Mouse (Mus musculus): ENCODE data around the gene Slc41a2. TPM values are rescaled to one million over a fixed set of nuclear protein-coding genes. Genes with fewer than 3 reads are reported as not detected.

Gene Slc41a2
- polyA plus RNA-seq, 1 experiment from 2014 or later, result 0.42 TPM

- Histone ChIP-seq H3K4me1 (replicated peaks) (peaks cover 36% of the 10 kb centered on the region), H3K4me3 (no peak overlapping the region), H3K27me3 (ENCODE audit: insufficient read depth, poor library complexity, severe bottlenecking) (no peaks in the 10 kb centered on the region), H3K9me3 (peaks cover under 1% of the 10 kb centered on the region; the same call in 1 of the 2 replicates), H3K36me3 (no peaks in the 10 kb centered on the region), H3K27ac (0 out of 2 replicates have a peak overlapping the region, but pooled peaks have one; percentile 16)
- no peak for DNase-seq (ENCODE audit: low spot score)
- 84% methylated on average over 7 of the region's 7 CpGs for WGBS
Observed at GRCm38 (mm10) chr10:83184480-83185069, 153.1 kb downstream of the Slc41a2 start.

GRCm38 (mm10) chr10:83183634-83184479, 153.8 kb downstream of the Slc41a2 start:
- no peaks in the 10 kb centered on the region for H3K27me3 ChIP-seq (ENCODE audit: insufficient read depth, poor library complexity, severe bottlenecking)
- H3K4me3 ChIP-seq, result no peak overlapping the region
- no peak for DNase-seq (ENCODE audit: low spot score)
- no peaks in the 10 kb centered on the region for H3K36me3 ChIP-seq
- H3K4me1 ChIP-seq (replicated peaks), result peaks cover 36% of the 10 kb centered on the region
- no peak overlapping the region for H3K27ac ChIP-seq
- H3K9me3 ChIP-seq, result peaks cover 6% of the 10 kb centered on the region; the same call in 1 of the 2 replicates
- 76% methylated on average over 12 of the region's 12 CpGs for WGBS

- Histone ChIP-seq H3K27ac (no peak overlapping the region), H3K27me3 (ENCODE audit: insufficient read depth, poor library complexity, severe bottlenecking) (no peaks in the 10 kb centered on the region), H3K4me3 (no peak overlapping the region), H3K9me3 (peaks cover 6% of the 10 kb centered on the region; the same call in 1 of the 2 replicates), H3K36me3 (no peaks in the 10 kb centered on the region), H3K4me1 (replicated peaks) (peaks cover 36% of the 10 kb centered on the region)
- peak; percentile 75 for DNase-seq (ENCODE audit: low spot score)
- WGBS, result 31% methylated on average over 8 of the region's 8 CpGs
Observed at GRCm38 (mm10) chr10:83182573-83182960, 155.1 kb downstream of the Slc41a2 start.

GRCm38 (mm10) chr10:83181831-83182572, 155.7 kb downstream of the Slc41a2 start:
- Histone ChIP-seq H3K36me3 (no peaks in the 10 kb centered on the region), H3K4me1 (replicated peaks) (peaks cover 36% of the 10 kb centered on the region), H3K27ac (no peak overlapping the region), H3K4me3 (no peak overlapping the region), H3K9me3 (peaks cover 6% of the 10 kb centered on the region; the same call in 1 of the 2 replicates), H3K27me3 (ENCODE audit: insufficient read depth, poor library complexity, severe bottlenecking) (no peaks in the 10 kb centered on the region)
- WGBS, result 71% methylated on average over 15 of the region's 15 CpGs
- DNase-seq (ENCODE audit: low spot score), result no peak

Other genes starting within 250 kb of the Slc41a2 start
- gene D10Wsu102e, start 22.3 kb upstream of the Slc41a2 start, polyA plus RNA-seq (2016; fragmentation: Nextera tagmentation; extraction: Ambion mirVana), result 0.94 and 1.2 TPM in 2 replicates
- 2.3 and 5.2 TPM in 2 replicates for gene Aldh1l2, start 196.3 kb upstream of the Slc41a2 start, polyA plus RNA-seq (2016; fragmentation: Nextera tagmentation; extraction: Ambion mirVana)
- gene Washc4, start 205.9 kb upstream of the Slc41a2 start, polyA plus RNA-seq (2016; fragmentation: Nextera tagmentation; extraction: Ambion mirVana), result 29.7 and 34.1 TPM in 2 replicates

Data from hindbrain, embryonic 10.5 days (tissue).